Mouse (Mus musculus) E14TG2a.4 (cell line): ENCODE data around the gene Ctrl.

Source experiments
- CTCF ChIP-seq: conservative IDR thresholded peaks from 2 replicates; pipeline ENCODE4 v1.5.1; 2014; ENCODE audit warnings: low read length
- NANOG ChIP-seq: IDR thresholded peaks from 2 replicates; pipeline ENCODE4 v1.6.1; 2014; ENCODE audit warnings: borderline replicate concordance, low read length, mixed read lengths
- POU5F1 ChIP-seq: IDR thresholded peaks from 2 replicates; pipeline ENCODE4 v1.6.1; 2014; ENCODE audit warnings: low read length, borderline replicate concordance

DNA sequence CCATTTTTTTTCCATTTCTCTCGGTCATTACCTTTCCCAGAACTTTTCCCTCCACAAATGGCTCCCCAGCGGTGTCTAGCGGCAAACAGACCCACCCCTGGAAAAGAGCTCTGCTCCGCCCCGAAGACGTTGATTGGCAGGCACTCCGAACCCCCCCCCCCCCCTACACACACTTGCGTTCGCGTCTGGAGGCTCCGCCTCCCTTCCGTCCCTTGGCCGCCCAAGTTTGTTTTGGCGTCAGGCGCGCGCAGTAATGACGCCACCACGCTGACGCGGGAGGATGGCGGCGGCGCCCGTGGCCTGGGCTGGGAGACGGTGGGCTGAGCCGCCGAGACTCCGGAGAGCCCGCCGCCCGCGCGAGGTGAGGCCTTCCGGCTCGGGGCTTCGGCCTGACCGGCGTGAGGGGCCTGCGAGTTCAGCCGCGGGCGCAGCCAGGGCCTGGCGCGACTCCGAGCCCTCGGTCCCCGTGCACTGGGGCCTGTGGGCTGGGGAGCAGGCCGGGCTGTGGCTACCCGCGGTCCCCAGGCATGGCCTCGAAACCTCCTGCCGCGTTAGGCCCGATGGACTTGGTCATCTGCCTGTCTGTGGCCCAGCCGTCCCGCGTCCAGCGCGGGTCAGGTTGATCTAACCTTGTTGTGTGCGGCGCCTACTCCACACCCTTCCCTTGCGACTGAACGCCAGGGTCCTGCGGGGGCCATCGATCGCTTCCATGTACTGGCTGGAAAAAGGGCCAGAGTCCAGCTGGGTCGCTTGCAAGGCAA is 33.3 kb downstream of the Ctrl start, which contains the start of gene Pskh1:
- TF ChIP-seq CTCF (no peak), NANOG (no peak), POU5F1 (no peak)
